Mouse (Mus musculus) cortical plate, adult 2 months (tissue): ENCODE measurements around the gene 1700010I14Rik.

Source experiments
- CTCF ChIP-seq: fragments of 200-500 bp; IDR thresholded peaks from 2 replicates; pipeline ENCODE4 v1.5.1; 2011; ENCODE audit warnings: mild to moderate bottlenecking, control low read depth, low read length; ENCODE audit not compliant: insufficient read depth; ENCODE audit errors: extremely low read depth
- POLR2A ChIP-seq: fragments of 200-500 bp; IDR thresholded peaks from 2 replicates; pipeline ENCODE4 v1.6.1; 2011; ENCODE audit warnings: mild to moderate bottlenecking, low read length, control low read depth; ENCODE audit not compliant: insufficient read depth; ENCODE audit errors: extremely low read depth

DNA sequence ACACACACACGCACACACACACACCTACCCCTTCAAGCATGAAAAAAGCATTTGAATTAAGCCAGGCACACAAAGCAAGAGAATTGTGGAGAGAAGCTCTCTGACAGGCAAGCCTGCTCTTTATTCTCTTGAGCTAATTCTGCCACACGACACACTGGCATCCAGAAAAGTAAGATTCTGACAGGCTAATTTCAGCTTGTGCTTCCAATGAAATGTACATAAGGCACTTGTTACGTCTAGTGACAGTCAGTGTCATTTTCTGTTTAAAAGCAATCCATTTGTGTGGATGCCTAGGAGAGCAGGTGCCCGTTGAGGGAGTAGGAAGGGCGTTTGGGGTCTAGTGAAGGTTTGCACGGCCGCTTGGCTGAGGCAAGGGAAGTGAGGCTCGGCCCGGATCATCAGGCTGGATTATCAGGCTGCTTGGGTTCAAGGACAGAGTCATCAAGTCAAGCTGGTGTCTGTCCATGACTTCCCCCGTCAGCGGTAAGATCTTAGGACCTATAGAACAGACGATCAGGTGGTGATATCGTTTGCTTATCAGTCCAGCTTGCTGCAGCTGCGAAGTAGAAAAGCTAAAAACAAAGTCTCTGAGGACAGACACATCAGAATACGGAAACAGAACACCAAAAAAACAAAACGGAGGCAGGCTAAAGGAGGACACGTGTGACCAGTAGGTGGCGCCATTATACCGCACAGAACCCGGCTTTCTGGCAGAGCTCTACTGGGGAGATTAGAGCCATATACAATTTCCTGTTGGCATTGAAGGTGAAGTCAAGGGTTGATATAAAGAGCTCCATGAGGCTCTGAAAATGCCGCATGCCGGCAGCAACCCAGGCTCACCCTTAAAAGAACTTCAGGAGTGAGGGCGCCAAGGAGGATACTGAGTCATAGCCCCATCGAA lies 43.4 kb downstream of the 1700010I14Rik start:
- TF ChIP-seq POLR2A (no peak), CTCF (peak; percentile 92)
